Mouse (Mus musculus) C2C12 (cell line): ENCODE measurements at regions not wholly inside any gene's neighbourhood (a gene's known extent, or its start where the extent isn't known, plus 50 kb on each side); places are given as distances from the start of the nearest gene placed in this dataset.

ENCODE experiments used
- CTCF ChIP-seq: IDR thresholded peaks from one replicate; pipeline ENCODE4 v1.5.1; 2011; ENCODE audit not compliant: control insufficient read depth, insufficient read depth, insufficient read length
- MAX ChIP-seq: IDR thresholded peaks from one replicate; pipeline ENCODE4 v1.6.1; 2011; ENCODE audit warnings: mild to moderate bottlenecking, control low read depth

GRCm38 (mm10) chr15:41311728-41312320 lies 1177.7 kb downstream of the 9330182O14Rik start:
- TF ChIP-seq CTCF (no peak), MAX (no peak)
